Mouse (Mus musculus): ENCODE results near the gene Lrrc23. TPM values are rescaled to one million over a fixed set of nuclear protein-coding genes. Genes with fewer than 3 reads are reported as not detected.
A peak's percentile ranks its signal among the peaks of the same experiment; 100 is the strongest.

The Lrrc23 gene
- total RNA-seq, 2 experiments from 2014 or later = not detected

GRCm38 (mm10) chr6:124770013-124770412 lies 9.5 kb downstream of the Lrrc23 start:
- intact Hi-C loops (cut with DNase I) = no loop called here
- no peak for DNase-seq (ENCODE audit: low spot score)

GRCm38 (mm10) chr6:124769101-124769765 lies 10.3 kb downstream of the Lrrc23 start, which contains the start of gene Eno2:
Gene Eno2 (minus strand): TSS chr6:124769673.
- intact Hi-C loops (cut with DNase I) = no loop called here
- DNase-seq (ENCODE audit: low spot score) = no peak

- intact Hi-C loops (cut with DNase I) = no loop called here
- DNase-seq (ENCODE audit: low spot score) = no peak
These were observed 10.9 kb downstream of the Lrrc23 start for GRCm38 (mm10) chr6:124768704-124769044.

- intact Hi-C loops (cut with DNase I) = no loop called here
- DNase-seq (ENCODE audit: low spot score) = no peak
These were observed 11.4 kb downstream of the Lrrc23 start for GRCm38 (mm10) chr6:124767920-124768703.

- DNase-seq (ENCODE audit: low spot score) = no peak
- intact Hi-C loops (cut with DNase I) = no loop called here
These were observed 12.0 kb downstream of the Lrrc23 start for GRCm38 (mm10) chr6:124767536-124767919.

GRCm38 (mm10) chr6:124765951-124766350 lies 13.6 kb downstream of the Lrrc23 start:
- intact Hi-C loops (cut with DNase I) = no loop called here
- no peak for DNase-seq (ENCODE audit: low spot score)

GRCm38 (mm10) chr6:124759259-124759658 lies 20.3 kb downstream of the Lrrc23 start:
- intact Hi-C loops (cut with DNase I) = loop anchor here (1.0 to 5.0 kb wide), 5 partner anchors 47 to 246 kb away; partner anchors contain the start of genes C1ra, C1rb, Emg1 and Lpcat3
- peak; percentile 57 for DNase-seq (ENCODE audit: low spot score)

- DNase-seq (ENCODE audit: low spot score) = no peak
- intact Hi-C loops (cut with DNase I) = loop anchor here (1.0 to 5.0 kb wide), 5 partner anchors 47 to 246 kb away; partner anchors contain the start of genes C1ra, C1rb, Emg1 and Lpcat3
These were observed 20.7 kb downstream of the Lrrc23 start for GRCm38 (mm10) chr6:124758849-124759232.

- no peak for DNase-seq (ENCODE audit: low spot score)
- intact Hi-C loops (cut with DNase I) = loop anchor here (2.0 to 5.0 kb wide), 4 partner anchors 15 to 245 kb away; partner anchors contain the start of genes C1ra, Emg1, Lpcat3 and Phb2
These were observed 21.3 kb downstream of the Lrrc23 start for GRCm38 (mm10) chr6:124757909-124758848.

- intact Hi-C loops (cut with DNase I) = loop anchor here (2.0 to 5.0 kb wide), 3 partner anchors 15 to 95 kb away; partner anchors contain the start of genes Emg1, Lpcat3 and Phb2
- no peak for DNase-seq (ENCODE audit: low spot score)
These were observed 22.1 kb downstream of the Lrrc23 start for GRCm38 (mm10) chr6:124757351-124757880.

- intact Hi-C loops (cut with DNase I) = loop anchor here (2.0 to 5.0 kb wide), 3 partner anchors 14 to 94 kb away; partner anchors contain the start of genes Emg1, Lpcat3 and Phb2
These were observed 22.7 kb downstream of the Lrrc23 start for GRCm38 (mm10) chr6:124756652-124757350.

GRCm38 (mm10) chr6:124755831-124756595 lies 23.5 kb downstream of the Lrrc23 start, which contains the start of the genes Gm45234 and Atn1:
Gene Gm45234 (minus strand): TSS chr6:124756021.
Gene Atn1 (minus strand): TSS chr6:124756524.
- peak; percentile 60 for DNase-seq (ENCODE audit: low spot score)
- intact Hi-C loops (cut with DNase I) = loop anchor here (2.0 to 5.0 kb wide), 3 partner anchors 13 to 94 kb away; partner anchors contain the start of genes Emg1, Lpcat3 and Phb2

More at GRCm38 (mm10) chr6:124756652-124757350, 22.7 kb downstream of the Lrrc23 start:
- peak; percentile 75 for DNase-seq (ENCODE audit: low spot score)

- intact Hi-C loops (cut with DNase I) = loop anchor here (5.0 kb wide), 2 partner anchors 43 to 93 kb away; partner anchors contain the start of genes Emg1, Lpcat3 and Phb2
- no peak for DNase-seq (ENCODE audit: low spot score)
These were observed 24.2 kb downstream of the Lrrc23 start for GRCm38 (mm10) chr6:124755306-124755705.

- intact Hi-C loops (cut with DNase I) = no loop called here
- no peak for DNase-seq (ENCODE audit: low spot score)
These were observed 25.7 kb downstream of the Lrrc23 start for GRCm38 (mm10) chr6:124753861-124754260.

- no peak for DNase-seq (ENCODE audit: low spot score)
- intact Hi-C loops (cut with DNase I) = no loop called here
These were observed 29.1 kb downstream of the Lrrc23 start for GRCm38 (mm10) chr6:124750405-124750804.

- intact Hi-C loops (cut with DNase I) = no loop called here
These were observed 32.6 kb downstream of the Lrrc23 start for GRCm38 (mm10) chr6:124746654-124747632.

GRCm38 (mm10) chr6:124746296-124746605 lies 33.3 kb downstream of the Lrrc23 start:
- intact Hi-C loops (cut with DNase I) = no loop called here

More at GRCm38 (mm10) chr6:124746654-124747632, 32.6 kb downstream of the Lrrc23 start:
- no peak for DNase-seq (ENCODE audit: low spot score)

More at GRCm38 (mm10) chr6:124746296-124746605, 33.3 kb downstream of the Lrrc23 start:
- DNase-seq (ENCODE audit: low spot score) = no peak

Data from heart, postnatal 25 days (tissue).